Comparison of ENCODE assay signal across 7 mouse cellular contexts in genomic region chr17:46854640-46855110, GRCm38 (mm10). TPM values are rescaled to one million over a fixed set of nuclear protein-coding genes. Genes with fewer than 3 reads are reported as not detected.
A peak's percentile ranks its signal among the peaks of the same experiment; 100 is the strongest.
DNase-seq lines count a peak whose midpoint lies in the region; ATAC-seq lines count a peak whose summit lies in the region.

No protein-coding gene starts in this region.

- H3K4me3 ChIP-seq in forebrain, embryonic 12.5 days (replicated peaks), result no peak overlapping the region
- H3K4me3 ChIP-seq in intestine, embryonic 15.5 days (replicated peaks), result no peak overlapping the region
- peak overlapping the region; percentile 95; the same call in 1 of the 2 replicates for H3K4me3 ChIP-seq in midbrain, embryonic 13.5 days (replicated peaks)

- WGBS in forebrain, embryonic 12.5 days, result 86% methylated on average over 8 of the region's 8 CpGs
- 58% methylated on average over 8 of the region's 8 CpGs for WGBS in intestine, embryonic 15.5 days
- WGBS in midbrain, embryonic 13.5 days, result 76% methylated on average over 8 of the region's 8 CpGs

- DNase-seq in ovary, adult 18-20 months (ENCODE audit: low spot score), result peak; percentile 23
- DNase-seq in ovary, postnatal 14 days (ENCODE audit: low spot score), result no peak
- DNase-seq in right cerebral cortex, adult 2 months (ENCODE audit: low spot score in 2 of 2), result no peak

- no peaks in the 10 kb centered on the region for H3K27me3 ChIP-seq in forebrain, embryonic 12.5 days
- H3K27me3 ChIP-seq in intestine, embryonic 15.5 days (replicated peaks), result no peaks in the 10 kb centered on the region
- H3K27me3 ChIP-seq in midbrain, embryonic 13.5 days, result no peaks in the 10 kb centered on the region

- H3K4me2 ChIP-seq in forebrain, embryonic 12.5 days, result peak overlapping the region; percentile 10; the same call in 1 of the 2 replicates
- peak overlapping the region; percentile 49 for H3K4me2 ChIP-seq in intestine, embryonic 15.5 days (replicated peaks)
- H3K4me2 ChIP-seq in midbrain, embryonic 13.5 days (replicated peaks), result peak overlapping the region; percentile 69

- H3K27ac ChIP-seq in forebrain, embryonic 12.5 days, result peak overlapping the region; percentile 71
- H3K27ac ChIP-seq in intestine, embryonic 15.5 days, result peak overlapping the region; percentile 67
- H3K27ac ChIP-seq in midbrain, embryonic 13.5 days, result peak overlapping the region; percentile 100

- H3K9me3 ChIP-seq in forebrain, embryonic 12.5 days, result no peaks in the 10 kb centered on the region
- no peaks in the 10 kb centered on the region for H3K9me3 ChIP-seq in intestine, embryonic 15.5 days
- no peaks in the 10 kb centered on the region for H3K9me3 ChIP-seq in midbrain, embryonic 13.5 days

- H3K4me1 ChIP-seq in forebrain, embryonic 12.5 days, result peaks cover 36% of the 10 kb centered on the region
- peaks cover 25% of the 10 kb centered on the region for H3K4me1 ChIP-seq in intestine, embryonic 15.5 days (replicated peaks)
- peaks cover 38% of the 10 kb centered on the region for H3K4me1 ChIP-seq in midbrain, embryonic 13.5 days (replicated peaks)

- no peak overlapping the region for H3K9ac ChIP-seq in forebrain, embryonic 12.5 days
- peak overlapping the region; percentile 20; the same call in 1 of the 2 replicates for H3K9ac ChIP-seq in intestine, embryonic 15.5 days
- H3K9ac ChIP-seq in midbrain, embryonic 13.5 days (replicated peaks), result peak overlapping the region; percentile 48; the same call in 1 of the 2 replicates

- no peak for ATAC-seq in forebrain, embryonic 12.5 days (ENCODE audit: low FRiP score)
- no peak for ATAC-seq in intestine, embryonic 15.5 days
- ATAC-seq in midbrain, embryonic 13.5 days, result no peak
- no peak for ATAC-seq in activated CD4-positive, CD25-positive, alpha-beta regulatory T cell, adult 4 months

- no peaks in the 10 kb centered on the region; the same call in 1 of the 2 replicates for H3K36me3 ChIP-seq in forebrain, embryonic 12.5 days (replicated peaks)
- no peaks in the 10 kb centered on the region; the same call in 1 of the 2 replicates for H3K36me3 ChIP-seq in intestine, embryonic 15.5 days
- no peaks in the 10 kb centered on the region for H3K36me3 ChIP-seq in midbrain, embryonic 13.5 days

RNA-seq across cellular contexts. Expression of gene Bicral, which starts 3.6 kb away (rescaled TPM):
- 7.1 and 7.5 TPM in 2 replicates for polyA plus RNA-seq in forebrain, embryonic 12.5 days (2016; fragmentation: Nextera tagmentation; extraction: Ambion mirVana)
- 3.5 and 4.6 TPM in 2 replicates for polyA plus RNA-seq in intestine, embryonic 15.5 days (2015; fragmentation: Nextera tagmentation; extraction: Ambion mirVana)
- 9.4 and 9.6 TPM in 2 replicates for polyA plus RNA-seq in midbrain, embryonic 13.5 days (2015; fragmentation: Nextera tagmentation; extraction: Ambion mirVana)
- polyA plus RNA-seq in activated CD4-positive, CD25-positive, alpha-beta regulatory T cell, adult 4 months (2017; shearing (Covaris generic)), result 1 to 10 TPM; 8.3 to 8.5 TPM

RNA-seq across cellular contexts. Expression of gene Tbcc, which starts 35.8 kb away (rescaled TPM):
- 63.2 and 67.3 TPM in 2 replicates for polyA plus RNA-seq in forebrain, embryonic 12.5 days (2016; fragmentation: Nextera tagmentation; extraction: Ambion mirVana)
- 48.2 and 48.6 TPM in 2 replicates for polyA plus RNA-seq in intestine, embryonic 15.5 days (2015; fragmentation: Nextera tagmentation; extraction: Ambion mirVana)
- 56.6 and 68.3 TPM in 2 replicates for polyA plus RNA-seq in midbrain, embryonic 13.5 days (2015; fragmentation: Nextera tagmentation; extraction: Ambion mirVana)
- 10 to 100 TPM; 10.4 to 12.4 TPM for polyA plus RNA-seq in activated CD4-positive, CD25-positive, alpha-beta regulatory T cell, adult 4 months (2017; shearing (Covaris generic))

RNA-seq across cellular contexts. Expression of gene Prph2, which starts 55.6 kb away (rescaled TPM):
- not detected in 2 replicates for polyA plus RNA-seq in forebrain, embryonic 12.5 days (2016; fragmentation: Nextera tagmentation; extraction: Ambion mirVana)
- not detected in 2 replicates for polyA plus RNA-seq in intestine, embryonic 15.5 days (2015; fragmentation: Nextera tagmentation; extraction: Ambion mirVana)
- polyA plus RNA-seq in midbrain, embryonic 13.5 days (2015; fragmentation: Nextera tagmentation; extraction: Ambion mirVana), result not detected in 2 replicates
- not detected for polyA plus RNA-seq in activated CD4-positive, CD25-positive, alpha-beta regulatory T cell, adult 4 months (2017; shearing (Covaris generic))

Comparison
In these comparisons a context has a peak if more than half of its experiments do, and no peak if none do; other contexts are left out.
1. H3K4me2 ChIP-seq: peak in every context shown above with its lines; median percentile 69 in midbrain, embryonic 13.5 days; 49 in intestine, embryonic 15.5 days; 10 in forebrain, embryonic 12.5 days.